Mouse (Mus musculus): ENCODE results near the gene Spr. TPM values are rescaled to one million over a fixed set of nuclear protein-coding genes. Genes with fewer than 3 reads are reported as not detected.
"Not testable (repeated sequence)": the region's sequence is repeated elsewhere in the genome, so short reads cannot be mapped to it uniquely, and the experiment has no call there.

The Spr gene
- polyA plus RNA-seq (2015; fragmentation: Nextera tagmentation; extraction: Ambion mirVana), result 26.7 and 29.4 TPM in 2 replicates

GRCm38 (mm10) chr6:85137217-85138035 is at the start of gene Spr:
Gene Spr (minus strand): TSS chr6:85137766.
- H3K4me2 ChIP-seq, result peak within 1 kb of the TSS; percentile 86
- under 1% methylated on average over 49 of the region's 49 CpGs for WGBS (ENCODE audit: insufficient replicate concordance)
- peak within 1 kb of the TSS; percentile 73 for H3K4me3 ChIP-seq (replicated peaks)
- H3K9ac ChIP-seq, result peak within 1 kb of the TSS; percentile 72
- H3K27me3 ChIP-seq, result no peaks in the 10 kb centered on the region
- 0 out of 2 replicates have a peak, but pooled peaks cover 11% of the 10 kb centered on the region for H3K4me1 ChIP-seq (replicated peaks)
- H3K36me3 ChIP-seq (replicated peaks), result 0 out of 2 replicates have a peak, but pooled peaks cover 2% of the 10 kb centered on the region
- ATAC-seq (ENCODE audit: insufficient read depth), result peak; percentile 86
- peak within 1 kb of the TSS; percentile 84 for H3K27ac ChIP-seq (replicated peaks)
- no peaks in the 10 kb centered on the region for H3K9me3 ChIP-seq (replicated peaks)

GRCm38 (mm10) chr6:85186744-85187059 is 49.1 kb upstream of the Spr start:
- no peaks in the 10 kb centered on the region for H3K36me3 ChIP-seq (replicated peaks)
- ATAC-seq (ENCODE audit: insufficient read depth), result no peak
- H3K4me1 ChIP-seq (replicated peaks), result no peaks in the 10 kb centered on the region
- no peaks in the 10 kb centered on the region for H3K9me3 ChIP-seq (replicated peaks)
- H3K4me3 ChIP-seq (replicated peaks), result no peak overlapping the region
- peaks cover 78% of the 10 kb centered on the region for H3K27me3 ChIP-seq
- no peak overlapping the region for H3K27ac ChIP-seq (replicated peaks)
- 2% methylated on average over 15 of the region's 15 CpGs for WGBS (ENCODE audit: insufficient replicate concordance)
- H3K4me2 ChIP-seq, result no peak overlapping the region
- H3K9ac ChIP-seq, result no peak overlapping the region

GRCm38 (mm10) chr6:85186033-85186743 is 48.6 kb upstream of the Spr start:
- Histone ChIP-seq H3K27ac (replicated peaks) (no peak overlapping the region), H3K4me3 (replicated peaks) (no peak overlapping the region), H3K27me3 (peaks cover 77% of the 10 kb centered on the region), H3K4me1 (replicated peaks) (no peaks in the 10 kb centered on the region), H3K4me2 (peak overlapping the region; percentile 28), H3K9ac (no peak overlapping the region), H3K36me3 (replicated peaks) (no peaks in the 10 kb centered on the region), H3K9me3 (replicated peaks) (no peaks in the 10 kb centered on the region)
- ATAC-seq (ENCODE audit: insufficient read depth), result no peak
- 4% methylated on average over 33 of the region's 33 CpGs for WGBS (ENCODE audit: insufficient replicate concordance)

GRCm38 (mm10) chr6:85183951-85184350 is 46.4 kb upstream of the Spr start:
- Histone ChIP-seq H3K4me1 (replicated peaks) (no peaks in the 10 kb centered on the region), H3K27me3 (peaks cover 70% of the 10 kb centered on the region), H3K9me3 (replicated peaks) (no peaks in the 10 kb centered on the region), H3K4me3 (replicated peaks) (no peak overlapping the region), H3K4me2 (no peak overlapping the region), H3K36me3 (replicated peaks) (no peaks in the 10 kb centered on the region), H3K27ac (replicated peaks) (no peak overlapping the region), H3K9ac (no peak overlapping the region)
- ATAC-seq (ENCODE audit: insufficient read depth), result no peak
- WGBS (ENCODE audit: insufficient replicate concordance), result 36% methylated on average over 3 of the region's 3 CpGs

- 31% methylated on average over 2 of the region's 2 CpGs for WGBS (ENCODE audit: insufficient replicate concordance)
- H3K4me3 ChIP-seq (replicated peaks), result no peak overlapping the region
- H3K9ac ChIP-seq, result no peak overlapping the region
- no peak overlapping the region for H3K4me2 ChIP-seq
- no peaks in the 10 kb centered on the region for H3K4me1 ChIP-seq (replicated peaks)
- H3K36me3 ChIP-seq (replicated peaks), result no peaks in the 10 kb centered on the region
- peaks cover 32% of the 10 kb centered on the region for H3K27me3 ChIP-seq
- ATAC-seq (ENCODE audit: insufficient read depth), result no peak
- H3K27ac ChIP-seq (replicated peaks), result no peak overlapping the region
- H3K9me3 ChIP-seq (replicated peaks), result no peaks in the 10 kb centered on the region
These were observed 42.5 kb upstream of the Spr start for GRCm38 (mm10) chr6:85180036-85180435.

- Histone ChIP-seq H3K4me2 (no peak overlapping the region), H3K4me1 (replicated peaks) (no peaks in the 10 kb centered on the region), H3K27ac (replicated peaks) (no peak overlapping the region), H3K9me3 (replicated peaks) (no peaks in the 10 kb centered on the region), H3K27me3 (peaks cover 29% of the 10 kb centered on the region), H3K4me3 (replicated peaks) (no peak overlapping the region), H3K36me3 (replicated peaks) (no peaks in the 10 kb centered on the region), H3K9ac (no peak overlapping the region)
- no peak for ATAC-seq (ENCODE audit: insufficient read depth)
- WGBS (ENCODE audit: insufficient replicate concordance), result 64% methylated on average over 3 of the region's 3 CpGs
These were observed 42.0 kb upstream of the Spr start for GRCm38 (mm10) chr6:85179569-85179968.

- H3K4me1 ChIP-seq (replicated peaks), result no peaks in the 10 kb centered on the region
- no peak overlapping the region for H3K9ac ChIP-seq
- peaks cover 9% of the 10 kb centered on the region; the same call in 1 of the 2 replicates for H3K27me3 ChIP-seq
- 47% methylated on average over 11 of the region's 11 CpGs for WGBS (ENCODE audit: insufficient replicate concordance)
- H3K27ac ChIP-seq (replicated peaks), result no peak overlapping the region
- ATAC-seq (ENCODE audit: insufficient read depth), result no peak
- H3K4me2 ChIP-seq, result no peak overlapping the region
- no peak overlapping the region for H3K4me3 ChIP-seq (replicated peaks)
- no peaks in the 10 kb centered on the region for H3K36me3 ChIP-seq (replicated peaks)
- H3K9me3 ChIP-seq (replicated peaks), result no peaks in the 10 kb centered on the region
These were observed 27.9 kb upstream of the Spr start for GRCm38 (mm10) chr6:85165440-85165921.

- Histone ChIP-seq H3K4me3 (replicated peaks) (no peak overlapping the region), H3K27me3 (peaks cover 5% of the 10 kb centered on the region), H3K4me1 (replicated peaks) (peaks cover under 1% of the 10 kb centered on the region; the same call in 1 of the 2 replicates), H3K4me2 (no peak overlapping the region), H3K9ac (no peak overlapping the region), H3K27ac (replicated peaks) (no peak overlapping the region), H3K36me3 (replicated peaks) (no peaks in the 10 kb centered on the region), H3K9me3 (replicated peaks) (no peaks in the 10 kb centered on the region)
- no peak for ATAC-seq (ENCODE audit: insufficient read depth)
- 30% methylated on average over 4 of the region's 4 CpGs for WGBS (ENCODE audit: insufficient replicate concordance)
These were observed 22.8 kb upstream of the Spr start for GRCm38 (mm10) chr6:85160201-85160923.

GRCm38 (mm10) chr6:85159092-85159760 is 21.7 kb upstream of the Spr start:
- H3K9ac ChIP-seq; H3K36me3 ChIP-seq (replicated peaks); H3K4me3 ChIP-seq (replicated peaks); H3K4me1 ChIP-seq (replicated peaks); ATAC-seq (ENCODE audit: insufficient read depth); H3K4me2 ChIP-seq; H3K9me3 ChIP-seq (replicated peaks); H3K27ac ChIP-seq (replicated peaks): not testable (repeated sequence)
- H3K27me3 ChIP-seq, result peaks cover 14% of the 10 kb centered on the region
- 16% methylated on average over 6 of the region's 6 CpGs for WGBS (ENCODE audit: insufficient replicate concordance)

GRCm38 (mm10) chr6:85158040-85158804 is 20.7 kb upstream of the Spr start:
- not testable (repeated sequence) for H3K36me3 ChIP-seq (replicated peaks); H3K9me3 ChIP-seq (replicated peaks); H3K4me1 ChIP-seq (replicated peaks); H3K4me3 ChIP-seq (replicated peaks); H3K4me2 ChIP-seq; H3K27ac ChIP-seq (replicated peaks); H3K9ac ChIP-seq
- 41% methylated on average over 4 of the region's 4 CpGs for WGBS (ENCODE audit: insufficient replicate concordance)
- 0 out of 2 replicates have a peak, but pooled peaks have one; percentile 25 for ATAC-seq (ENCODE audit: insufficient read depth)
- H3K27me3 ChIP-seq, result peaks cover 14% of the 10 kb centered on the region
